Comparison of ENCODE assay signal across 14 mouse cellular contexts in genomic region chr10:120883732-120884131, GRCm38 (mm10). TPM values are rescaled to one million over a fixed set of nuclear protein-coding genes. Genes with fewer than 3 reads are reported as not detected.
DNase-seq lines count a peak whose midpoint lies in the region; ATAC-seq and TF ChIP-seq lines count a peak whose summit lies in the region.
"Had no signal": no experiment of that assay in that cellular context is flagged by ENCODE, and none has a peak within 500 bp of the region (broad histone marks: within the 10 kb centered on the region; RNA-seq: fewer than 3 reads in every experiment).

No protein-coding gene starts in this region.

- TF ChIP-seq CTCF in bone marrow macrophage, adult 2 months (IDR thresholded peaks at IDR 0.05; ENCODE audit: low read depth, low read length), result no peak

- peaks cover 16% of the 10 kb centered on the region for H3K36me3 ChIP-seq in heart, embryonic 14.5 days (ENCODE audit: control insufficient read depth, insufficient read depth, low read length)
- H3K36me3 ChIP-seq in embryonic facial prominence, embryonic 12.5 days, result no peaks in the 10 kb centered on the region
- H3K36me3 ChIP-seq in limb, embryonic 14.5 days (ENCODE audit: control insufficient read depth, insufficient read depth, low read length), result 0 out of 2 replicates have a peak, but pooled peaks cover 3% of the 10 kb centered on the region

- no peak for ATAC-seq in heart, embryonic 14.5 days (ENCODE audit: insufficient number of reproducible peaks, insufficient read depth, low FRiP score, low read depth)
- no peak for ATAC-seq in embryonic facial prominence, embryonic 12.5 days (ENCODE audit: insufficient number of reproducible peaks, insufficient read depth, low FRiP score, low TSS enrichment)
- no peak for ATAC-seq in limb, embryonic 14.5 days (ENCODE audit: low FRiP score, low read depth)

- TF ChIP-seq POLR2A in bone marrow macrophage, adult 2 months (IDR thresholded peaks at IDR 0.05; ENCODE audit: borderline replicate concordance, low read depth, low read length), result no peak
- no peak for TF ChIP-seq POLR2A in limb, embryonic 14.5 days (IDR thresholded peaks at IDR 0.05; ENCODE audit: borderline replicate concordance, extremely low read depth, insufficient read depth, insufficient read length)

- H3K27me3 ChIP-seq in heart, embryonic 14.5 days (ENCODE audit: control insufficient read depth, insufficient read depth, low read length), result no peaks in the 10 kb centered on the region
- H3K27me3 ChIP-seq in embryonic facial prominence, embryonic 12.5 days, result no peaks in the 10 kb centered on the region
- no peaks in the 10 kb centered on the region for H3K27me3 ChIP-seq in limb, embryonic 14.5 days (ENCODE audit: control insufficient read depth, insufficient read depth, low read length)

- H3K4me1 ChIP-seq in heart, embryonic 14.5 days (ENCODE audit: control insufficient read depth in 2 of 2, insufficient read depth in 2 of 2, low read length in 2 of 2), result peaks cover 15 to 29% of the 10 kb centered on the region in 2 experiments
- peaks cover 17% of the 10 kb centered on the region for H3K4me1 ChIP-seq in bone marrow macrophage, adult 2 months (ENCODE audit: control insufficient read depth, insufficient read depth, low read length)
- peaks cover 7% of the 10 kb centered on the region for H3K4me1 ChIP-seq in embryonic facial prominence, embryonic 12.5 days
- peaks cover 15% of the 10 kb centered on the region for H3K4me1 ChIP-seq in limb, embryonic 14.5 days (ENCODE audit: control insufficient read depth, insufficient read depth, low read length)

- H3K4me2 ChIP-seq in heart, embryonic 14.5 days (ENCODE audit: low read length), result peak overlapping the region; percentile 57
- H3K4me2 ChIP-seq in embryonic facial prominence, embryonic 12.5 days (replicated peaks), result no peak overlapping the region
- H3K4me2 ChIP-seq in limb, embryonic 14.5 days (replicated peaks; ENCODE audit: low read depth, low read length, severe bottlenecking), result peak overlapping the region; percentile 57; the same call in 1 of the 2 replicates

- no peak for DNase-seq in heart, postnatal 25 days (ENCODE audit: low spot score)
- no peak for DNase-seq in limb, embryonic 14.5 days (ENCODE audit: low spot score)
- no peak for DNase-seq in retina, embryonic 14.5 days (ENCODE audit: low spot score)
- DNase-seq in right cerebral cortex, postnatal 25 days, result no peak
- DNase-seq in cerebellum, postnatal 10 days, result no peak
- DNase-seq: cerebellum, adult 9-10 months; kidney, adult 9 months; left cerebral cortex, postnatal 4 days; lung, adult 2 months; right cerebral cortex, postnatal 14 days; thymus, adult 2 months had no signal

- peak overlapping the region in 1 of 2 experiments; percentile 69; a peak in 1 of 4 replicates for H3K27ac ChIP-seq in heart, embryonic 14.5 days (replicated peaks in 1 of 2; ENCODE audit: control insufficient read depth in 1 of 2, insufficient read depth in 1 of 2, low read depth in 2 of 2, low read length in 2 of 2)
- peak overlapping the region; percentile 95 for H3K27ac ChIP-seq in bone marrow macrophage, adult 2 months (ENCODE audit: insufficient read depth, low read depth, low read length)
- H3K27ac ChIP-seq in embryonic facial prominence, embryonic 12.5 days, result 0 out of 2 replicates have a peak overlapping the region, but pooled peaks have one; percentile 80
- no peak overlapping the region for H3K27ac ChIP-seq in limb, embryonic 14.5 days (replicated peaks; ENCODE audit: low read depth, low read length)

- WGBS in heart, embryonic 14.5 days, result 44% methylated on average over 4 of the region's 4 CpGs
- WGBS in embryonic facial prominence, embryonic 12.5 days, result 59% methylated on average over 4 of the region's 4 CpGs
- 74% methylated on average over 4 of the region's 4 CpGs for WGBS in limb, embryonic 14.5 days

- H3K9me3 ChIP-seq in heart, embryonic 14.5 days (ENCODE audit: control insufficient read depth, low read length), result no peaks in the 10 kb centered on the region
- no peaks in the 10 kb centered on the region for H3K9me3 ChIP-seq in embryonic facial prominence, embryonic 12.5 days
- no peaks in the 10 kb centered on the region for H3K9me3 ChIP-seq in limb, embryonic 14.5 days (ENCODE audit: control insufficient read depth, low read length)

- intact Hi-C loops in heart, postnatal 25 days (cut with DNase I), result no loop called here

- no peak overlapping the region for H3K4me3 ChIP-seq in heart, embryonic 14.5 days (ENCODE audit: control insufficient read depth in 1 of 2, insufficient read depth in 1 of 2, low read depth in 1 of 2, low read length in 2 of 2)
- H3K4me3 ChIP-seq in bone marrow macrophage, adult 2 months (ENCODE audit: insufficient read depth, low read length), result peak overlapping the region; percentile 54; the same call in 1 of the 2 replicates
- H3K4me3 ChIP-seq in embryonic facial prominence, embryonic 12.5 days, result no peak overlapping the region
- H3K4me3 ChIP-seq in limb, embryonic 14.5 days (replicated peaks; ENCODE audit: low read length), result no peak overlapping the region

- H3K9ac ChIP-seq in heart, embryonic 14.5 days (ENCODE audit: low read length), result no peak overlapping the region
- H3K9ac ChIP-seq in embryonic facial prominence, embryonic 12.5 days, result no peak overlapping the region
- H3K9ac ChIP-seq in limb, embryonic 14.5 days (ENCODE audit: low read depth, low read length, severe bottlenecking), result no peak overlapping the region

RNA-seq across cellular contexts. Expression of gene Msrb3, which starts 15.2 kb away (rescaled TPM):
- polyA plus RNA-seq in heart, embryonic 14.5 days (2014; fragmentation: Nextera tagmentation; extraction: Ambion mirVana), result 38.7 and 41.0 TPM in 2 replicates
- 100 to 1,000 TPM; 101 to 106 TPM for total RNA-seq in heart, postnatal 25 days (2021)
- polyA plus RNA-seq in bone marrow macrophage, adult 2 months (2012; ENCODE audit: insufficient read depth, insufficient read length, missing spikeins), result 0.52 and 0.76 TPM in 2 replicates
- polyA plus RNA-seq in embryonic facial prominence, embryonic 12.5 days (2016; fragmentation: Nextera tagmentation; extraction: Ambion mirVana), result 9.2 and 10.3 TPM in 2 replicates
- polyA plus RNA-seq in limb, embryonic 14.5 days (2012; rRNA removed), result 28.2 and 28.8 TPM in 2 replicates
- 13.9 and 17.3 TPM in 2 replicates for polyA plus RNA-seq in limb, embryonic 14.5 days (2014; fragmentation: Nextera tagmentation; extraction: Ambion mirVana)
